Mouse (Mus musculus): ENCODE results near the gene Zfp983. TPM values are rescaled to one million over a fixed set of nuclear protein-coding genes. Genes with fewer than 3 reads are reported as not detected.
"Not testable (repeated sequence)": the region's sequence is repeated elsewhere in the genome, so short reads cannot be mapped to it uniquely, and the experiment has no call there.

The Zfp983 gene
- total RNA-seq (2014; fragmentation: Nextera tagmentation) (14.8 and 19.3 TPM in 2 replicates), total RNA-seq (2017) (6.0 and 6.7 TPM in 2 replicates), polyA plus RNA-seq (2012) (0.17 and 0.18 TPM in 2 replicates)

GRCm38 (mm10) chr17:21650364-21650907 is at the start of gene Zfp983:
Gene Zfp983, plus strand, starts transcription at chr17:21650624.
- not testable (repeated sequence) for H3K9me3 ChIP-seq (replicated peaks); H3K36me3 ChIP-seq (replicated peaks); H3K27me3 ChIP-seq (ENCODE audit: insufficient read depth, low read length)
- Histone ChIP-seq H3K4me3 (ENCODE audit: low read depth, low read length) (peak within 1 kb of the TSS; percentile 69), H3K4me1 (ENCODE audit: insufficient read depth, low read depth, low read length) (peaks cover 36% of the 10 kb centered on the region)
- ATAC-seq (ENCODE audit: extremely low read depth, insufficient number of reproducible peaks, low FRiP score, poor library complexity, severe bottlenecking) (peak; percentile 98), DNase-seq (ENCODE audit: low spot score) (peak; percentile 50)

DNA sequence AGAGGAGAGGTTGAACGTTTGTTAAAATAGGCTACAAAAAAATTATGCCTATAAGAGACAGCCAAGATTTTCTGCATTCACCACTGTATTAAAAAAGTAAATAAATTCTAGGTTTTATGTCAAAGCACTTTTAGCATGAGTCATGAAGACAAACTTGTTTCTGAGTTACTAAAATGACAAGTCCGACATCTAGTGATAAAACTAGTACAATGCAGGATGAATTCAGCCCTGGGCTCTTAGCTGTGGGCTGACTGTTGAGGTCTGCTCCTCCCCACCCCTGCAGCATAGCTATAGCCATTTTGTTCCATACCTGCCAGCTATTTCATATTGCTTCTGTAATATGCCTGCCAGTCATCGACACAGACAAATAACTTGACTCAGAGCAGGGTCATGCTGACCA is 34.1 kb upstream of the Zfp983 start:
- Histone ChIP-seq H3K36me3 (replicated peaks) (no peaks in the 10 kb centered on the region), H3K9me3 (replicated peaks) (peaks cover 11% of the 10 kb centered on the region), H3K4me3 (ENCODE audit: low read depth, low read length) (no peak overlapping the region), H3K27me3 (ENCODE audit: insufficient read depth, low read length) (no peaks in the 10 kb centered on the region; the same call in 1 of the 2 replicates), H3K4me1 (ENCODE audit: insufficient read depth, low read depth, low read length) (peaks cover 28% of the 10 kb centered on the region)
- no peak for TF ChIP-seq GATA2 (IDR thresholded peaks at IDR 0.05; ENCODE audit: borderline replicate concordance, low read depth, low read length)
- TF ChIP-seq GATA1 (IDR thresholded peaks at IDR 0.05; ENCODE audit: borderline replicate concordance, low read length) = no peak
- ATAC-seq (ENCODE audit: extremely low read depth, insufficient number of reproducible peaks, low FRiP score, poor library complexity, severe bottlenecking) (no peak), DNase-seq (ENCODE audit: low spot score) (no peak)

GRCm38 (mm10) chr17:21617352-21617751 is 33.1 kb upstream of the Zfp983 start:
- no peak for DNase-seq (ENCODE audit: low spot score)
- Histone ChIP-seq H3K27me3 (ENCODE audit: insufficient read depth, low read length) (no peaks in the 10 kb centered on the region; the same call in 1 of the 2 replicates), H3K9me3 (replicated peaks) (peaks cover 11% of the 10 kb centered on the region), H3K36me3 (replicated peaks) (no peaks in the 10 kb centered on the region), H3K4me1 (ENCODE audit: insufficient read depth, low read depth, low read length) (peaks cover 28% of the 10 kb centered on the region), H3K4me3 (ENCODE audit: low read depth, low read length) (peak overlapping the region; percentile 41; the same call in 1 of the 2 replicates)
- TF ChIP-seq POLR2AphosphoS5 (IDR thresholded peaks at IDR 0.05; ENCODE audit: insufficient replicate concordance, low read depth, low read length) = no peak
- no peak for TF ChIP-seq GATA2 (IDR thresholded peaks at IDR 0.05; ENCODE audit: borderline replicate concordance, low read depth, low read length)
- no peak for TF ChIP-seq TAL1 (conservative IDR thresholded peaks at IDR 0.05; ENCODE audit: low read depth, low read length)
- no peak for TF ChIP-seq CTCF (IDR thresholded peaks at IDR 0.05; ENCODE audit: low read depth, low read length)
- TF ChIP-seq GATA1 (IDR thresholded peaks at IDR 0.05; ENCODE audit: borderline replicate concordance, low read length) = no peak
- ATAC-seq (ENCODE audit: extremely low read depth, insufficient number of reproducible peaks, low FRiP score, poor library complexity, severe bottlenecking) = no peak

- Histone ChIP-seq H3K4me1 (ENCODE audit: insufficient read depth, low read depth, low read length) (peaks cover 13% of the 10 kb centered on the region), H3K27me3 (ENCODE audit: insufficient read depth, low read length) (no peaks in the 10 kb centered on the region), H3K9me3 (replicated peaks) (no peaks in the 10 kb centered on the region), H3K4me3 (ENCODE audit: low read depth, low read length) (no peak overlapping the region), H3K36me3 (replicated peaks) (no peaks in the 10 kb centered on the region)
- DNase-seq (ENCODE audit: low spot score) (no peak), ATAC-seq (ENCODE audit: extremely low read depth, insufficient number of reproducible peaks, low FRiP score, poor library complexity, severe bottlenecking) (peak; percentile 40)
- TF ChIP-seq TAL1 (conservative IDR thresholded peaks at IDR 0.05; ENCODE audit: low read depth, low read length) = no peak; the same call in 1 of the 2 replicates
- TF ChIP-seq CTCF (IDR thresholded peaks at IDR 0.05; ENCODE audit: low read depth, low read length) = no peak
- no peak for TF ChIP-seq GATA1 (IDR thresholded peaks at IDR 0.05; ENCODE audit: borderline replicate concordance, low read length)
- TF ChIP-seq POLR2AphosphoS5 (IDR thresholded peaks at IDR 0.05; ENCODE audit: insufficient replicate concordance, low read depth, low read length) = no peak
- no peak for TF ChIP-seq GATA2 (IDR thresholded peaks at IDR 0.05; ENCODE audit: borderline replicate concordance, low read depth, low read length)
Measured at GRCm38 (mm10) chr17:21623647-21624046, 26.8 kb upstream of the Zfp983 start.

DNA sequence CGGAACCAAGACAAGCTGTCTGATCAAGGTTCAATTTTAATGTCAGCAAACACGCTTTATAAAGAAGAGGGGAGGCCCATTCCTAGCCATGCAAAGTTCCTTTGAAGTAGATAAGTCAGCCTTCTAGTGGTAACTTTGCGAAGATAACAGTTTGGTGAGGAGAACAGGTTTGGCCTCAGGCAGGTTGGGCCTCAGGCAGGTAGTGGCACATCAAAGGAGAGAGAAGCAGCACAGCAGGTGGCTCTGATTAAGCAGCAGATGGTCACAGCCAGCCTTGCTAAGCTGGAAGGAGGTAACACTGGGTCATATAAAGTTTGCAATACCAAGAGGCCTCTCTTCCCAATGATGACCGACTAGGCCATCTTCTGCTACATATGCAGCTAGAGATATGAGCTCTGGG is 14.7 kb upstream of the Zfp983 start:
- ATAC-seq (ENCODE audit: extremely low read depth, insufficient number of reproducible peaks, low FRiP score, poor library complexity, severe bottlenecking); H3K4me1 ChIP-seq (ENCODE audit: insufficient read depth, low read depth, low read length); H3K4me3 ChIP-seq (ENCODE audit: low read depth, low read length); DNase-seq (ENCODE audit: low spot score); H3K27me3 ChIP-seq (ENCODE audit: insufficient read depth, low read length); H3K36me3 ChIP-seq (replicated peaks): not testable (repeated sequence)
- peaks cover 14% of the 10 kb centered on the region for H3K9me3 ChIP-seq (replicated peaks)

DNA sequence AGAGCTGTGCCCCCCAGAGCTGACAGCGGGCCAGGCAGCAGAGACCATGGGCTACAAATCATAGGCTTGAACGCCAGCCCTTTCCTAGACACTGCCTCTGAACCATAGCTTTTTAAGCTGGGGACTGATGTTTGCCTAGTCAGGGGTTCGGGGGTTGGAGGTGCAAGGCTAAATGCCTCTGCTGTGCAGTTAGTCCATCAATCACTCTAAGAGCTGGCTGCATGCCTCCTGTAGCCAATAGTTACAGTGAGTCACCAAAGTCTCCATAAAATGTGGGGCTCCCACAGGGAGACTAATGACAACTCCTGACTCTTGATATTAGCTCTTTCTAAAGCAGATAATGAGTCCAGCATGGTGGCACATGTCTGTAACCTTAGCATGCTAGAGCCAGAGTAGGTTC is 1.6 kb upstream of the Zfp983 start:
- TF ChIP-seq CTCF (IDR thresholded peaks at IDR 0.05; ENCODE audit: low read depth, low read length) = no peak
- no peak for TF ChIP-seq POLR2AphosphoS5 (IDR thresholded peaks at IDR 0.05; ENCODE audit: insufficient replicate concordance, low read depth, low read length)
- TF ChIP-seq TAL1 (conservative IDR thresholded peaks at IDR 0.05; ENCODE audit: low read depth, low read length) = no peak
- no peak for TF ChIP-seq GATA2 (IDR thresholded peaks at IDR 0.05; ENCODE audit: borderline replicate concordance, low read depth, low read length)
- TF ChIP-seq GATA1 (IDR thresholded peaks at IDR 0.05; ENCODE audit: borderline replicate concordance, low read length) = no peak

DNA sequence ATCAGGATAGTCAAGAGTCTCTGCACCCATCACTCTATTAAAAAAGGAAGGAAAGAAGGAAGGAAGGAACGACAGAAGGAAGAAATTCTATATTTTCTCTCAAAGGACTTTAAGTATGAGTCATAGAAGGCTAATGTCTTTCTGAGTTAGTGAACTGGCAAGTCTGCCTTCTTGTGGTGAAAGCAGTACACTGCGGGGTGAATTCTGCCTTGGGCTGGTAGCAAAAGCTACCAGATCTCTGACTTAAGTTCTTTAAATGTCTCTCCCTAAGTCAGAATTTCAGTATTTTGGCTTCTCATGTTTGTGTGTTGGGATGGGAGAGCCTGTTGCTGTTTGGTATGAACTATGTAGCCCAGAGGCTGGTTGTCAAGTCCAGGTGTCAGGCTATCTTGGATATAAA is 488 bp upstream of the Zfp983 start:
- Histone ChIP-seq H3K4me3 (ENCODE audit: low read depth, low read length) (peak overlapping the region; percentile 69), H3K36me3 (replicated peaks) (no peaks in the 10 kb centered on the region), H3K4me1 (ENCODE audit: insufficient read depth, low read depth, low read length) (peaks cover 36% of the 10 kb centered on the region), H3K9me3 (replicated peaks) (no peaks in the 10 kb centered on the region; the same call in 1 of the 2 replicates), H3K27me3 (ENCODE audit: insufficient read depth, low read length) (no peaks in the 10 kb centered on the region)
- DNase-seq (ENCODE audit: low spot score) (no peak), ATAC-seq (ENCODE audit: extremely low read depth, insufficient number of reproducible peaks, low FRiP score, poor library complexity, severe bottlenecking) (peak; percentile 26; the same call in 1 of the 2 replicates)
- TF ChIP-seq TAL1 (conservative IDR thresholded peaks at IDR 0.05; ENCODE audit: low read depth, low read length) (no peak), GATA2 (IDR thresholded peaks at IDR 0.05; ENCODE audit: borderline replicate concordance, low read depth, low read length) (no peak), POLR2AphosphoS5 (IDR thresholded peaks at IDR 0.05; ENCODE audit: insufficient replicate concordance, low read depth, low read length) (no peak), GATA1 (IDR thresholded peaks at IDR 0.05; ENCODE audit: borderline replicate concordance, low read length) (no peak), CTCF (IDR thresholded peaks at IDR 0.05; ENCODE audit: low read depth, low read length) (peak; percentile 36; the same call in 1 of the 2 replicates)

More for the DNA sequence above, 1.6 kb upstream of the Zfp983 start:
- peaks cover 36% of the 10 kb centered on the region for H3K4me1 ChIP-seq (ENCODE audit: insufficient read depth, low read depth, low read length)
- H3K4me3 ChIP-seq (ENCODE audit: low read depth, low read length) = no peak overlapping the region
- H3K36me3 ChIP-seq (replicated peaks) = no peaks in the 10 kb centered on the region
- DNase-seq (ENCODE audit: low spot score) (no peak), ATAC-seq (ENCODE audit: extremely low read depth, insufficient number of reproducible peaks, low FRiP score, poor library complexity, severe bottlenecking) (no peak)
- no peaks in the 10 kb centered on the region for H3K27me3 ChIP-seq (ENCODE audit: insufficient read depth, low read length)
- no peaks in the 10 kb centered on the region; the same call in 1 of the 2 replicates for H3K9me3 ChIP-seq (replicated peaks)

GRCm38 (mm10) chr17:21678826-21679225 is 28.4 kb downstream of the Zfp983 start:
- H3K36me3 ChIP-seq (replicated peaks); H3K4me1 ChIP-seq (ENCODE audit: insufficient read depth, low read depth, low read length); H3K27me3 ChIP-seq (ENCODE audit: insufficient read depth, low read length); DNase-seq (ENCODE audit: low spot score); H3K4me3 ChIP-seq (ENCODE audit: low read depth, low read length); ATAC-seq (ENCODE audit: extremely low read depth, insufficient number of reproducible peaks, low FRiP score, poor library complexity, severe bottlenecking); H3K9me3 ChIP-seq (replicated peaks): not testable (repeated sequence)

All from G1E (cell line).